Mouse (Mus musculus) lung, postnatal 0 days (tissue): Measurements from ENCODE around the gene Pde4c.

ENCODE experiments used
- CTCF ChIP-seq: IDR thresholded peaks from 2 replicates; pipeline ENCODE4 v1.5.1; 2016; ENCODE audit warnings: antibody characterized with exemption, mild to moderate bottlenecking
- EP300 ChIP-seq: IDR thresholded peaks from 2 replicates; pipeline ENCODE4 v1.6.1; 2016; ENCODE audit warnings: antibody characterized with exemption, mild to moderate bottlenecking, control low read depth

DNA sequence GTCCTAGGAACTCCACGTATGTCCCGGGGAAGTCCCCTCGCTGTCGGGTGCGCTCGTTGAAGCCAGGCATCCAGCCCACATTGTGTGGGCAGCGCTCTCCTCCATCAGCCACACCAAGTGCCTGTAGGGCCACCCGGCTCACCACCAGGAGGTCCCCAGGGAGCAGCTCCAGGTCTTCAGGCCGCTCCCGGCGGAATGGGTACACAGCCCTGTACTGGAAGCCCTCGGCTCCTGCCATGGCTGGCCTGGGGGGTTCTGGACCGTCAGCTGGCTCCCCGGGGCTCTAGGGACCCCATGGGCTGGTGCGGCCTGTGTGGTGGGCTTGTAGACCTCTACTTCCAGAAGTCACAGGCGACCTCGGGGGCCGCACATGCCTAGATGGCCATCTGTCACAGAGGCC is 51.2 kb downstream of the Pde4c start:
- TF ChIP-seq CTCF (no peak), EP300 (no peak)
